Mouse (Mus musculus): ENCODE data around the gene Eif4e1b.
A peak's percentile ranks its signal among the peaks of the same experiment; 100 is the strongest.
"Not testable (repeated sequence)": the region's sequence is repeated elsewhere in the genome, so short reads cannot be mapped to it uniquely, and the experiment has no call there.

Eif4e1b gene

GRCm38 (mm10) chr13:54759496-54759895 lies 24.3 kb upstream of the Eif4e1b start:
- no peak for DNase-seq (ENCODE audit: low spot score in 2 of 2)

GRCm38 (mm10) chr13:54760164-54760795 lies 23.5 kb upstream of the Eif4e1b start:
- no peak for DNase-seq (ENCODE audit: low spot score in 2 of 2)

- no peak for DNase-seq (ENCODE audit: low spot score in 2 of 2)
Measured at GRCm38 (mm10) chr13:54760906-54761305, 22.9 kb upstream of the Eif4e1b start.

- DNase-seq (ENCODE audit: low spot score in 2 of 2) = no peak
Measured at GRCm38 (mm10) chr13:54765281-54766191, 18.3 kb upstream of the Eif4e1b start.

GRCm38 (mm10) chr13:54766192-54766768 lies 17.5 kb upstream of the Eif4e1b start, which contains the start of gene Sncb:
Gene Sncb (minus strand): TSS chr13:54766595.
- DNase-seq (ENCODE audit: low spot score in 2 of 2) = peak; percentile 17 to 69

- no peak for DNase-seq (ENCODE audit: low spot score in 2 of 2)
Measured at GRCm38 (mm10) chr13:54767012-54767411, 16.8 kb upstream of the Eif4e1b start.

- DNase-seq (ENCODE audit: low spot score in 2 of 2) = no peak
Measured at GRCm38 (mm10) chr13:54780592-54780991, 3.2 kb upstream of the Eif4e1b start.

GRCm38 (mm10) chr13:54781086-54781485 lies 2.7 kb upstream of the Eif4e1b start:
- DNase-seq (ENCODE audit: low spot score in 2 of 2) = no peak

- no peak for DNase-seq (ENCODE audit: low spot score in 2 of 2)
Measured at GRCm38 (mm10) chr13:54783235-54783634, 563 bp upstream of the Eif4e1b start.

- not testable (repeated sequence) for DNase-seq (ENCODE audit: low spot score in 2 of 2)
Measured at GRCm38 (mm10) chr13:54787591-54787990, 3.8 kb downstream of the Eif4e1b start.

GRCm38 (mm10) chr13:54788740-54789560 lies 5.2 kb downstream of the Eif4e1b start, which contains the start of gene Tspan17:
Gene Tspan17 (plus strand): TSS chr13:54789377.
- peak; percentile 58 to 91 for DNase-seq (ENCODE audit: low spot score in 2 of 2)

GRCm38 (mm10) chr13:54789561-54790397 lies 6.0 kb downstream of the Eif4e1b start:
- peak in 1 of 2 experiments; percentile 32 for DNase-seq (ENCODE audit: low spot score in 2 of 2)

- peak in 1 of 2 experiments; percentile 47 for DNase-seq (ENCODE audit: low spot score in 2 of 2)
Measured at GRCm38 (mm10) chr13:54792259-54793230, 8.7 kb downstream of the Eif4e1b start.

GRCm38 (mm10) chr13:54794002-54794577 lies 10.3 kb downstream of the Eif4e1b start:
- no peak for DNase-seq (ENCODE audit: low spot score in 2 of 2)

GRCm38 (mm10) chr13:54794843-54795242 lies 11.0 kb downstream of the Eif4e1b start:
- DNase-seq (ENCODE audit: low spot score in 2 of 2) = no peak

- DNase-seq (ENCODE audit: low spot score in 2 of 2) = peak in 1 of 2 experiments; percentile 44
Measured at GRCm38 (mm10) chr13:54797356-54797755, 13.6 kb downstream of the Eif4e1b start.

GRCm38 (mm10) chr13:54797861-54798643 lies 14.3 kb downstream of the Eif4e1b start:
- DNase-seq (ENCODE audit: low spot score in 2 of 2) = no peak

- DNase-seq (ENCODE audit: low spot score in 2 of 2) = no peak
Measured at GRCm38 (mm10) chr13:54798740-54799139, 14.9 kb downstream of the Eif4e1b start.

All from spleen, postnatal 10 days (tissue).